Mouse (Mus musculus): ENCODE measurements around the gene Tshz2.

DNA sequence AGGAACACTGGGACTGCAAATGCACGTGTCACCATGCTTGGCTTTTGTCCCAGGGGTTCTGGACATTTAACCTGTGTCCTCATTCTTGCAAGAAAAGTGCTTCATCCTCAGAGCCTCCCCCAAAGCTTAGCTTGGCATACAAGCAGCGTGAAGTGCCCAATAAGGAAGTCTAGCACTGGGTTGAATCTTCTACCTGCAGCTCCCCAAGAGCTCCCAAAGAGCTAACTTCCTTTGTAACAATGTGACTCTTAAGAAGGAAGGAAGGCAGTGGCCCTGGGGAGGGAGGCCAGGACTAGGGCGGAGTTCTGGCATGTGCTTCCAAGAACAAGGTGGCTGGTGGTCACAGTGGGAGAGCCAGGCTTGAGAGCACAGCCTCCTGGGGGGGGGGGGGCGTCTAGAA, 18.1 kb upstream of the Tshz2 start:
- no peak for TF ChIP-seq CTCF (IDR thresholded peaks at IDR 0.05; ENCODE audit: extremely low read depth, insufficient read depth, insufficient read length, insufficient replicate concordance)
- no peak for TF ChIP-seq POLR2A (IDR thresholded peaks at IDR 0.05; ENCODE audit: low read depth, low read length)

All from spleen, adult 2 months (tissue).